Mouse (Mus musculus): ENCODE results near the gene Shank2.

- no peak for TF ChIP-seq EP300 (IDR thresholded peaks at IDR 0.05; ENCODE audit: insufficient read depth, low read depth, low read length)
- TF ChIP-seq POLR2A (IDR thresholded peaks at IDR 0.05; ENCODE audit: insufficient read depth, low read depth, low read length), result no peak
These were observed 415.5 kb downstream of the Shank2 start for GRCm38 (mm10) chr7:144417234-144417633.

Data from heart, adult 2 months (tissue).